14 mouse cellular contexts compared by ENCODE assay signal in the genomic region with DNA sequence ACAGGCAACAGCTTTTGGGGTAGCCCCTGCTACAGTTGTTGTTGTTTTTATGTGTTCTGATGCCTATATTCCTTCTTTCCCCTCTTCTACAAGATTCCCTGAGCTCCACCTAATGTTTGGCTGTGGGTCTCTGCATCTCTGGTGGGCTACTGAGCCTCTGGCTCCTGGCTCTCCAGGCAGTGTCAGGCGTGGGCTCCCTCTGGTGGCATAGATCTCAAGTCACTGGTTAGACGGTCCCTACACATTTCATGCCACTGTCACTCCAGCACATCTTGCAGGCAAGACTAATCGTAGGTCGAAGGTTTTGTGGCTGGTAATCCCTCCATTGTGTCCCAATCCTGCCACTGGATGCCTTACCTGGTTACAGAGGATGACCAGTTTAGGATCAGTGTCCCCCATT. TPM values are rescaled to one million over a fixed set of nuclear protein-coding genes. Genes with fewer than 3 reads are reported as not detected.
DNase-seq lines count a peak whose midpoint lies in the region; ATAC-seq and TF ChIP-seq lines count a peak whose summit lies in the region.
"Had no signal": no experiment of that assay in that cellular context is flagged by ENCODE, and none has a peak within 500 bp of the region (broad histone marks: within the 10 kb centered on the region; RNA-seq: fewer than 3 reads in every experiment).

No protein-coding gene starts in this region.

- TF ChIP-seq POLR2A in brain, embryonic 14.5 days (IDR thresholded peaks at IDR 0.05; ENCODE audit: borderline replicate concordance, extremely low read depth, insufficient read depth, insufficient read length, poor library complexity, severe bottlenecking) = no peak

- peak; percentile 63 for TF ChIP-seq CTCF in midbrain, postnatal 0 days (IDR thresholded peaks at IDR 0.05)
- TF ChIP-seq CTCF in brain, embryonic 14.5 days (IDR thresholded peaks at IDR 0.05; ENCODE audit: borderline replicate concordance, extremely low read depth, insufficient read depth, insufficient read length) = peak; percentile 54

- H3K36me3 ChIP-seq in midbrain, postnatal 0 days (ENCODE audit: insufficient read depth, low read length) = no peaks in the 10 kb centered on the region
- no peaks in the 10 kb centered on the region for H3K36me3 ChIP-seq in midbrain, embryonic 15.5 days (replicated peaks)
- no peaks in the 10 kb centered on the region for H3K36me3 ChIP-seq in forebrain, embryonic 13.5 days (ENCODE audit: poor library complexity, severe bottlenecking)
- H3K36me3 ChIP-seq: liver, embryonic 15.5 days; neural tube, embryonic 13.5 days had no signal

- H3K27me3 ChIP-seq in midbrain, postnatal 0 days (ENCODE audit: insufficient read depth, low read length) = no peaks in the 10 kb centered on the region
- H3K27me3 ChIP-seq in midbrain, embryonic 15.5 days (replicated peaks) = no peaks in the 10 kb centered on the region
- no peaks in the 10 kb centered on the region for H3K27me3 ChIP-seq in forebrain, embryonic 13.5 days
- H3K27me3 ChIP-seq: liver, embryonic 15.5 days; neural tube, embryonic 13.5 days had no signal

- DNase-seq in heart, postnatal 4 days = peak; percentile 31
- DNase-seq in heart, adult 18-20 months = no peak
- peak; percentile 30 for DNase-seq in midbrain, postnatal 0 days (ENCODE audit: low spot score)
- peak; percentile 36 for DNase-seq in brain, embryonic 14.5 days (ENCODE audit: low read depth)
- peak; percentile 32 for DNase-seq in thymus, postnatal 25 days
- no peak for DNase-seq in adrenal gland, adult 18-20 months (ENCODE audit: low spot score in 2 of 2)
- DNase-seq: cerebellum, postnatal 36 days; gastrocnemius, postnatal 36 days had no signal

- WGBS in midbrain, postnatal 0 days = 20% methylated on average over 4 of the region's 4 CpGs
- WGBS in midbrain, embryonic 15.5 days = 21% methylated on average over 4 of the region's 4 CpGs
- WGBS in forebrain, embryonic 13.5 days = 20% methylated on average over 4 of the region's 4 CpGs

- no peak overlapping the region for H3K4me2 ChIP-seq in midbrain, postnatal 0 days (ENCODE audit: low read depth, low read length, poor library complexity, severe bottlenecking)
- no peak overlapping the region for H3K4me2 ChIP-seq in midbrain, embryonic 15.5 days
- H3K4me2 ChIP-seq in forebrain, embryonic 13.5 days = no peak overlapping the region
- H3K4me2 ChIP-seq: liver, embryonic 15.5 days; neural tube, embryonic 13.5 days had no signal

- ATAC-seq in midbrain, postnatal 0 days (ENCODE audit: low FRiP score) = no peak
- no peak for ATAC-seq in midbrain, embryonic 15.5 days (replicated peaks)
- ATAC-seq in forebrain, embryonic 13.5 days = no peak
- ATAC-seq: activated CD4-positive, CD25-positive, alpha-beta regulatory T cell, adult 4 months had no signal

- no peak overlapping the region for H3K27ac ChIP-seq in midbrain, postnatal 0 days (ENCODE audit: low read depth, low read length)
- H3K27ac ChIP-seq in midbrain, embryonic 15.5 days = no peak overlapping the region
- no peak overlapping the region for H3K27ac ChIP-seq in forebrain, embryonic 13.5 days
- H3K27ac ChIP-seq: liver, embryonic 15.5 days; neural tube, embryonic 13.5 days had no signal

- no peaks in the 10 kb centered on the region for H3K4me1 ChIP-seq in midbrain, postnatal 0 days (ENCODE audit: insufficient read depth, low read length)
- peaks cover 4% of the 10 kb centered on the region for H3K4me1 ChIP-seq in midbrain, embryonic 15.5 days
- peaks cover under 1% of the 10 kb centered on the region; the same call in 1 of the 2 replicates for H3K4me1 ChIP-seq in forebrain, embryonic 13.5 days
- H3K4me1 ChIP-seq: neural tube, embryonic 13.5 days had no signal

- no peak overlapping the region for H3K9ac ChIP-seq in midbrain, postnatal 0 days (replicated peaks; ENCODE audit: low read length, poor library complexity, severe bottlenecking)
- no peak overlapping the region for H3K9ac ChIP-seq in midbrain, embryonic 15.5 days
- no peak overlapping the region for H3K9ac ChIP-seq in forebrain, embryonic 13.5 days
- H3K9ac ChIP-seq: liver, embryonic 15.5 days; neural tube, embryonic 13.5 days had no signal

- no peak overlapping the region for H3K4me3 ChIP-seq in midbrain, postnatal 0 days (ENCODE audit: low read depth, low read length)
- no peak overlapping the region for H3K4me3 ChIP-seq in midbrain, embryonic 15.5 days
- H3K4me3 ChIP-seq in forebrain, embryonic 13.5 days = no peak overlapping the region
- H3K4me3 ChIP-seq: liver, embryonic 15.5 days; neural tube, embryonic 13.5 days had no signal

- no peaks in the 10 kb centered on the region for H3K9me3 ChIP-seq in midbrain, postnatal 0 days (ENCODE audit: low read length)
- H3K9me3 ChIP-seq in midbrain, embryonic 15.5 days = no peaks in the 10 kb centered on the region
- H3K9me3 ChIP-seq in forebrain, embryonic 13.5 days (replicated peaks) = no peaks in the 10 kb centered on the region
- H3K9me3 ChIP-seq: liver, embryonic 15.5 days; neural tube, embryonic 13.5 days had no signal

RNA-seq across cellular contexts. Expression of a gene that starts 4.5 kb away (rescaled TPM):
- 10 to 100 TPM; 35.5 to 38.4 TPM for total RNA-seq in heart, postnatal 4 days (2021)
- total RNA-seq in heart, adult 18-20 months (2021) = 10 to 100 TPM; 62.3 to 65.8 TPM
- 9.9 and 15.3 TPM in 2 replicates for total RNA-seq in midbrain, postnatal 0 days (2014; rRNA removed)
- 48.8 and 52.3 TPM in 2 replicates for polyA plus RNA-seq in midbrain, postnatal 0 days (2015; fragmentation: Nextera tagmentation; extraction: Ambion mirVana)
- polyA plus RNA-seq in midbrain, embryonic 15.5 days (2015; fragmentation: Nextera tagmentation; extraction: Ambion mirVana) = 39.9 and 42.5 TPM in 2 replicates
- 19.8 and 22.8 TPM in 2 replicates for polyA plus RNA-seq in brain, embryonic 14.5 days (2012; rRNA removed)
- 10 to 100 TPM; 15.8 to 19.9 TPM for total RNA-seq in adrenal gland, adult 18-20 months (2021)
- polyA plus RNA-seq in forebrain, embryonic 13.5 days (2015; fragmentation: Nextera tagmentation; extraction: Ambion mirVana) = 51.0 and 56.2 TPM in 2 replicates

RNA-seq across cellular contexts. Expression of a gene that starts 26.7 kb away (rescaled TPM):
- total RNA-seq in heart, postnatal 4 days (2021) = not detected
- total RNA-seq in heart, adult 18-20 months (2021) = not detected
- total RNA-seq in midbrain, postnatal 0 days (2014; rRNA removed) = not detected in 2 replicates
- polyA plus RNA-seq in midbrain, postnatal 0 days (2015; fragmentation: Nextera tagmentation; extraction: Ambion mirVana) = 0.11 TPM in 1 of 2 replicates, not detected in the other
- not detected in 2 replicates for polyA plus RNA-seq in midbrain, embryonic 15.5 days (2015; fragmentation: Nextera tagmentation; extraction: Ambion mirVana)
- not detected in 2 replicates for polyA plus RNA-seq in brain, embryonic 14.5 days (2012; rRNA removed)
- not detected for total RNA-seq in adrenal gland, adult 18-20 months (2021)
- not detected in 2 replicates for polyA plus RNA-seq in forebrain, embryonic 13.5 days (2015; fragmentation: Nextera tagmentation; extraction: Ambion mirVana)
- total RNA-seq: gastrocnemius, postnatal 36 days had no signal
- polyA plus RNA-seq: activated CD4-positive, CD25-positive, alpha-beta regulatory T cell, adult 4 months; kidney, embryonic 16.5 days; liver, embryonic 15.5 days; neural tube, embryonic 13.5 days had no signal

RNA-seq across cellular contexts. Expression of a gene that starts 52.7 kb away (rescaled TPM):
- total RNA-seq in heart, postnatal 4 days (2021) = under 1 TPM; 0.29 to 0.54 TPM
- total RNA-seq in heart, adult 18-20 months (2021) = under 1 TPM in 1 of 2 experiments, not detected in 1; 0.72 TPM
- total RNA-seq in midbrain, postnatal 0 days (2014; rRNA removed) = 2.1 and 7.0 TPM in 2 replicates
- polyA plus RNA-seq in midbrain, postnatal 0 days (2015; fragmentation: Nextera tagmentation; extraction: Ambion mirVana) = 2.5 and 2.9 TPM in 2 replicates
- 2.5 and 2.9 TPM in 2 replicates for polyA plus RNA-seq in midbrain, embryonic 15.5 days (2015; fragmentation: Nextera tagmentation; extraction: Ambion mirVana)
- polyA plus RNA-seq in brain, embryonic 14.5 days (2012; rRNA removed) = 1.6 and 2.8 TPM in 2 replicates
- under 1 TPM; 0.30 to 0.58 TPM for total RNA-seq in adrenal gland, adult 18-20 months (2021)
- 1.4 and 1.6 TPM in 2 replicates for polyA plus RNA-seq in forebrain, embryonic 13.5 days (2015; fragmentation: Nextera tagmentation; extraction: Ambion mirVana)
- total RNA-seq: gastrocnemius, postnatal 36 days had no signal
- polyA plus RNA-seq: activated CD4-positive, CD25-positive, alpha-beta regulatory T cell, adult 4 months; liver, embryonic 15.5 days had no signal

Comparison
In these comparisons a context has a peak if more than half of its experiments do, and no peak if none do; other contexts are left out.
1. DNase-seq: peak in heart, postnatal 4 days (single experiment), midbrain, postnatal 0 days (single experiment), brain, embryonic 14.5 days (single experiment) and thymus, postnatal 25 days (single experiment); none in heart, adult 18-20 months (0 of 2) and adrenal gland, adult 18-20 months (0 of 2).